Mouse (Mus musculus): Measurements from ENCODE around the gene H2-Q2.
"Not testable (repeated sequence)": the region's sequence is repeated elsewhere in the genome, so short reads cannot be mapped to it uniquely, and the experiment has no call there.

DNA sequence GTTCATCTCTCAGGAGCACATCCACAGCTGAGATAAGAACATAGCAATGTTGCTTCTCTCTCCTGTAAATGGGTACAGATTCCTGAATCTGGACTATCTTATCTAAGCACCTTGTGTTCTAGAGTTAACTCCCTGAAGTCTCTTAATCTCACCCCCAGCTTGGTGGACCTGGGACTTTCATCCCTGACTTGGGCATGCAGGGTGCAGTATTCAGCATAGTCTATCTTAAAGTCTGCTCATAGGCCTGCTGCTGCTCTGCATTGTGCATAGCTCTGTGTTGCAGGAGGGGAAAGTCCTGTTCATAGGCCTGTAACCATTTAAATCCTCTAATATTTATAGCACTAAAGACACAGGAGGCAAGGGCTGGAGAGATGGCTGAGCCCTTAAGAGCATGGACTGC lies 16.0 kb upstream of the H2-Q2 start:
- TF ChIP-seq EP300, CTCF (IDR thresholded peaks at IDR 0.05): not testable (repeated sequence)
